Mouse (Mus musculus) liver, adult 2 months (tissue): Measurements from ENCODE around the gene Rccd1.

Experiments used
- CTCF ChIP-seq: fragments of 200-500 bp; IDR thresholded peaks from 2 replicates; pipeline ENCODE4 v1.5.1; 2011; ENCODE audit warnings: low read depth, low read length, control low read depth
- POLR2A ChIP-seq: fragments of 200-500 bp; IDR thresholded peaks from 2 replicates; pipeline ENCODE4 v1.6.1; 2011; ENCODE audit warnings: low read length, control low read depth; ENCODE audit not compliant: insufficient read depth; ENCODE audit errors: extremely low read depth

- no peak for TF ChIP-seq POLR2A
- TF ChIP-seq CTCF: no peak
These were observed 5.6 kb downstream of the Rccd1 start for GRCm38 (mm10) chr7:80318670-80319069.
